Mouse (Mus musculus) midbrain, embryonic 15.5 days (tissue): ENCODE results near the gene Prg2. TPM values are rescaled to one million over a fixed set of nuclear protein-coding genes. Genes with fewer than 3 reads are reported as not detected.

Experiments
- polyA plus RNA-seq: library from polyadenylated mRNA; unstranded; fragments of >200 nt; fragmentation: Nextera tagmentation; extraction: Ambion mirVana; gene quantifications from 2 replicates; pipeline ENCODE4 v1.2.1, GENCODE M21; 2015

The Prg2 gene
- polyA plus RNA-seq, 1 experiment from 2014 or later = 0.35 TPM

Other genes starting within 250 kb of the Prg2 start
- gene Ypel4, start 246.4 kb upstream of the Prg2 start, polyA plus RNA-seq = 27.5 and 28.0 TPM in 2 replicates
- gene Gm19426, start 236.8 kb upstream of the Prg2 start, polyA plus RNA-seq = 3.6 and 4.6 TPM in 2 replicates
- gene Serping1, start 205.0 kb upstream of the Prg2 start, polyA plus RNA-seq = 32.9 and 37.0 TPM in 2 replicates
- 21.6 and 25.7 TPM in 2 replicates for gene Ube2l6, start 181.6 kb upstream of the Prg2 start, polyA plus RNA-seq
- not detected in 2 replicates for gene Smtnl1, start 157.8 kb upstream of the Prg2 start, polyA plus RNA-seq
- gene Timm10, start 153.5 kb upstream of the Prg2 start, polyA plus RNA-seq = 70.1 and 82.8 TPM in 2 replicates
- 1.2 and 1.9 TPM in 2 replicates for gene Slc43a1, start 141.6 kb upstream of the Prg2 start, polyA plus RNA-seq
- 4.9 and 6.0 TPM in 2 replicates for gene Rtn4rl2, start 93.8 kb upstream of the Prg2 start, polyA plus RNA-seq
- gene Slc43a3, start 43.9 kb upstream of the Prg2 start, polyA plus RNA-seq = 3.8 and 5.6 TPM in 2 replicates
- gene Prg3, start 7.8 kb downstream of the Prg2 start, polyA plus RNA-seq = not detected in 2 replicates
- gene Ssrp1, start 56.8 kb downstream of the Prg2 start, polyA plus RNA-seq = 180 and 191 TPM in 2 replicates
- 2.2 and 2.9 TPM in 2 replicates for gene P2rx3, start 57.0 kb downstream of the Prg2 start, polyA plus RNA-seq
- 24.3 and 25.3 TPM in 2 replicates for gene Tnks1bp1, start 67.6 kb downstream of the Prg2 start, polyA plus RNA-seq
- 30.6 TPM in 2 replicates for gene Aplnr, start 155.8 kb downstream of the Prg2 start, polyA plus RNA-seq
- 14.5 and 15.0 TPM in 2 replicates for gene Lrrc55, start 216.7 kb downstream of the Prg2 start, polyA plus RNA-seq